Comparison of ENCODE assay signal across 13 mouse cellular contexts in genomic region chr14:48852061-48852460, GRCm38 (mm10).
"Had no signal": no experiment of that assay in that cellular context is flagged by ENCODE, and none has a peak within 500 bp of the region (broad histone marks: within the 10 kb centered on the region; RNA-seq: fewer than 3 reads in every experiment).

No protein-coding gene starts in this region.

- H3K27ac ChIP-seq: liver, embryonic 12.5 days; liver, embryonic 14.5 days; neural tube, embryonic 12.5 days; stomach, embryonic 15.5 days; stomach, postnatal 0 days had no signal

- H3K4me1 ChIP-seq: neural tube, embryonic 12.5 days; stomach, embryonic 15.5 days had no signal

- H3K36me3 ChIP-seq: liver, embryonic 12.5 days; neural tube, embryonic 12.5 days; stomach, embryonic 15.5 days had no signal

- H3K9ac ChIP-seq: liver, embryonic 12.5 days; liver, embryonic 14.5 days; lung, embryonic 14.5 days; neural tube, embryonic 12.5 days; stomach, embryonic 15.5 days had no signal

- H3K4me3 ChIP-seq: liver, embryonic 12.5 days had no signal

- H3K27me3 ChIP-seq: stomach, embryonic 15.5 days had no signal

- H3K9me3 ChIP-seq: liver, embryonic 12.5 days; neural tube, embryonic 12.5 days; stomach, embryonic 15.5 days had no signal

- ATAC-seq: liver, embryonic 12.5 days had no signal

- DNase-seq: lung, adult 18-20 months; lung, postnatal 10 days; lung, postnatal 4 days; right cerebral cortex, postnatal 14 days; thymus, adult 2 months; thymus, postnatal 25 days; thymus, postnatal 4 days had no signal
